Mouse (Mus musculus): ENCODE measurements around the gene Stab1. TPM values are rescaled to one million over a fixed set of nuclear protein-coding genes. Genes with fewer than 3 reads are reported as not detected.
A peak's percentile ranks its signal among the peaks of the same experiment; 100 is the strongest.

Gene Stab1
- total and polyA plus RNA-seq, 2 experiments from 2014 or later = 25.4 to 75.3 TPM

GRCm38 (mm10) chr14:31194891-31195513, 26.6 kb upstream of the Stab1 start:
- Histone ChIP-seq H3K9ac (replicated peaks; ENCODE audit: low read depth, low read length) (no peak overlapping the region), H3K36me3 (replicated peaks; ENCODE audit: control insufficient read depth, insufficient read depth, low read length) (peaks cover 46% of the 10 kb centered on the region), H3K4me1 (ENCODE audit: control insufficient read depth, insufficient read depth) (peaks cover 66% of the 10 kb centered on the region), H3K4me3 (ENCODE audit: low read depth, low read length) (no peak overlapping the region; the same call in 1 of the 2 replicates), H3K9me3 (replicated peaks; ENCODE audit: control insufficient read depth, low read length) (no peaks in the 10 kb centered on the region), H3K27ac (ENCODE audit: low read depth) (peak overlapping the region; percentile 83), H3K27me3 (ENCODE audit: control insufficient read depth, insufficient read depth, low read length) (no peaks in the 10 kb centered on the region), H3K4me2 (ENCODE audit: low read depth, low read length) (peak overlapping the region; percentile 42)
- 4% methylated on average over 14 of the region's 14 CpGs for WGBS
- peak; percentile 84 for DNase-seq (ENCODE audit: low spot score)
- peak; percentile 80; the same call in 1 of the 2 replicates for TF ChIP-seq EP300 (IDR thresholded peaks at IDR 0.05; ENCODE audit: low read depth)
- no peak for TF ChIP-seq CTCF (IDR thresholded peaks at IDR 0.05; ENCODE audit: low read depth)
- peak; percentile 74 for ATAC-seq (ENCODE audit: insufficient read depth, low read depth)

- DNase-seq (ENCODE audit: low spot score) (no peak), ATAC-seq (ENCODE audit: insufficient read depth, low read depth) (no peak)
- no peaks in the 10 kb centered on the region for H3K27me3 ChIP-seq (ENCODE audit: control insufficient read depth, insufficient read depth, low read length)
- TF ChIP-seq EP300 (IDR thresholded peaks at IDR 0.05; ENCODE audit: low read depth) (no peak), CTCF (IDR thresholded peaks at IDR 0.05; ENCODE audit: low read depth) (no peak)
- no peaks in the 10 kb centered on the region for H3K9me3 ChIP-seq (replicated peaks; ENCODE audit: control insufficient read depth, low read length)
- H3K36me3 ChIP-seq (replicated peaks; ENCODE audit: control insufficient read depth, insufficient read depth, low read length) = peaks cover 46% of the 10 kb centered on the region
- no peak overlapping the region for H3K9ac ChIP-seq (replicated peaks; ENCODE audit: low read depth, low read length)
- peak overlapping the region; percentile 83 for H3K27ac ChIP-seq (ENCODE audit: low read depth)
- WGBS = 53% methylated on average over 2 of the region's 2 CpGs
- peaks cover 66% of the 10 kb centered on the region for H3K4me1 ChIP-seq (ENCODE audit: control insufficient read depth, insufficient read depth)
- H3K4me3 ChIP-seq (ENCODE audit: low read depth, low read length) = no peak overlapping the region
- H3K4me2 ChIP-seq (ENCODE audit: low read depth, low read length) = no peak overlapping the region
Measured at GRCm38 (mm10) chr14:31194441-31194840, 26.0 kb upstream of the Stab1 start.

- no peak for DNase-seq (ENCODE audit: low spot score)
- peak overlapping the region; percentile 83 for H3K27ac ChIP-seq (ENCODE audit: low read depth)
- H3K9ac ChIP-seq (replicated peaks; ENCODE audit: low read depth, low read length) = no peak overlapping the region
- H3K4me3 ChIP-seq (ENCODE audit: low read depth, low read length) = no peak overlapping the region
- H3K36me3 ChIP-seq (replicated peaks; ENCODE audit: control insufficient read depth, insufficient read depth, low read length) = peaks cover 46% of the 10 kb centered on the region
- no peaks in the 10 kb centered on the region for H3K9me3 ChIP-seq (replicated peaks; ENCODE audit: control insufficient read depth, low read length)
- no peak for ATAC-seq (ENCODE audit: insufficient read depth, low read depth)
- H3K4me1 ChIP-seq (ENCODE audit: control insufficient read depth, insufficient read depth) = peaks cover 66% of the 10 kb centered on the region
- TF ChIP-seq CTCF (IDR thresholded peaks at IDR 0.05; ENCODE audit: low read depth) = no peak
- TF ChIP-seq EP300 (IDR thresholded peaks at IDR 0.05; ENCODE audit: low read depth) = no peak
- no peak overlapping the region for H3K4me2 ChIP-seq (ENCODE audit: low read depth, low read length)
- H3K27me3 ChIP-seq (ENCODE audit: control insufficient read depth, insufficient read depth, low read length) = no peaks in the 10 kb centered on the region
- 39% methylated on average over 7 of the region's 7 CpGs for WGBS
Measured at GRCm38 (mm10) chr14:31193791-31194190, 25.4 kb upstream of the Stab1 start.

DNA sequence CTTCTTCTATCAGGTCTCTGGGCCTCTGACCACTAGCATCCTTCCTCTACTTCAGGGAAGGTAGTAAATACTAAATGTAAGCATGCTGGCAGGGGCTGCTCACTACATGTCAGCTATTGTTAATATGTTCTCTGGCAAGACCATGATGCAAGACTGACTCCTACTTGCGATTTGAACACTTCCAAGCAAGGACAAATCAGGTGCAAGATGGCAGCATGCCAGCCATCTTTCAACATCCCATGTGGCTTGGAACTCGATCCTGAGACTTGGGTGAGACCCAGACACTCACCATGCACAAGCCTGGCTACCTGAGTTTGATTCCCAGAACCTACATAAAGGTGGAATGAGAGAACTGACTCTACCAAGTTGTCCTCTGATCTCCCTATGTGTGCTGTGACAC, 23.5 kb upstream of the Stab1 start:
- H3K4me3 ChIP-seq (ENCODE audit: low read depth, low read length) = no peak overlapping the region
- DNase-seq (ENCODE audit: low spot score) = no peak
- WGBS = 9% methylated on average over 2 of the region's 2 CpGs
- H3K9ac ChIP-seq (replicated peaks; ENCODE audit: low read depth, low read length) = no peak overlapping the region
- TF ChIP-seq EP300 (IDR thresholded peaks at IDR 0.05; ENCODE audit: low read depth) (no peak), CTCF (IDR thresholded peaks at IDR 0.05; ENCODE audit: low read depth) (no peak)
- no peaks in the 10 kb centered on the region for H3K9me3 ChIP-seq (replicated peaks; ENCODE audit: control insufficient read depth, low read length)
- H3K4me2 ChIP-seq (ENCODE audit: low read depth, low read length) = no peak overlapping the region
- H3K27ac ChIP-seq (ENCODE audit: low read depth) = peak overlapping the region; percentile 40; the same call in 1 of the 2 replicates
- no peak for ATAC-seq (ENCODE audit: insufficient read depth, low read depth)
- H3K36me3 ChIP-seq (replicated peaks; ENCODE audit: control insufficient read depth, insufficient read depth, low read length) = peaks cover 63% of the 10 kb centered on the region
- H3K4me1 ChIP-seq (ENCODE audit: control insufficient read depth, insufficient read depth) = peaks cover 60% of the 10 kb centered on the region
- H3K27me3 ChIP-seq (ENCODE audit: control insufficient read depth, insufficient read depth, low read length) = no peaks in the 10 kb centered on the region

DNA sequence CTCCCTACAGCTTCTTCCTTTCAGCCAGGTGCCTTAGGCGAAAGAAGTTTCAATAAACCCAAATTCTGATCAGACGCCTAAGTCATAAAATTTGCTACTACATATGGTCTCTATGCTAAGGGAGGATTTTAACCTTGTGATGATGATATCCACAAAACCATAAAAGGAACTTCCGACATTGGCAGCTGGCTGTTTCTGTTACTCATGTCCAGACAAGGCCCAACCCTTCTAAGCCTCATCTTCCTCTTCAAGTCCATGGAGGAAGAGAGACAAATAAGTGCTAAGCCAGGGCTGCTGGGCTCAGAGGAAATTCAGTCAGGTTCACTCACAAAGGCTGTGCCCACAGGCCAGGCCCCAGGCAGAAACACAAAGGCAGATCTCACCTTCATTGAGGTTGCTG, 20.9 kb upstream of the Stab1 start:
- Histone ChIP-seq H3K36me3 (replicated peaks; ENCODE audit: control insufficient read depth, insufficient read depth, low read length) (peaks cover 89% of the 10 kb centered on the region), H3K27me3 (ENCODE audit: control insufficient read depth, insufficient read depth, low read length) (no peaks in the 10 kb centered on the region), H3K27ac (ENCODE audit: low read depth) (peak overlapping the region; percentile 72; the same call in 1 of the 2 replicates), H3K4me3 (ENCODE audit: low read depth, low read length) (no peak overlapping the region), H3K9me3 (replicated peaks; ENCODE audit: control insufficient read depth, low read length) (no peaks in the 10 kb centered on the region), H3K4me1 (ENCODE audit: control insufficient read depth, insufficient read depth) (peaks cover 38% of the 10 kb centered on the region), H3K4me2 (ENCODE audit: low read depth, low read length) (no peak overlapping the region), H3K9ac (replicated peaks; ENCODE audit: low read depth, low read length) (no peak overlapping the region)
- DNase-seq (ENCODE audit: low spot score) (no peak), ATAC-seq (ENCODE audit: insufficient read depth, low read depth) (no peak)
- TF ChIP-seq EP300 (IDR thresholded peaks at IDR 0.05; ENCODE audit: low read depth) = no peak
- no peak for TF ChIP-seq CTCF (IDR thresholded peaks at IDR 0.05; ENCODE audit: low read depth)
- WGBS = 79% methylated on average over 3 of the region's 3 CpGs

DNA sequence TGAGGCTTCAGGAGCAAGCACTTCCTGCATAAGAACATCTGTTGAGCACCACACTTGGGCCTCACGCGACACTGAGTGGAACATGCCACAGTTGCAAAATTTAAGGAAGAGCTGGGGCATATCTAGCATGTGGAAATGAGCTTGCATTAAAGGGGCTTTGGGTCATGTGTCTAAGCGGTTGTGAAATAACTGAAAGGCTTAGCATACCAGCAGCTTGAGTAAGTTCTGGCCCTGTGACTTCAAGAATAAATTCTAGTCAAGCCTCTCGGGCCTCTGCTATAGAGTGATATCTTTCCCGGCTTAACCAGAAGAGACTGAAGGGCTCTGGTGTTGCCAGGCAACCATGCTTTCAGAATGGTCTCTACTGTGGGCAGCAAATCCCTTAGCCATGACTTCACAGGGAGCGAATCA, 20.3 kb upstream of the Stab1 start:
- no peak overlapping the region for H3K9ac ChIP-seq (replicated peaks; ENCODE audit: low read depth, low read length)
- H3K27me3 ChIP-seq (ENCODE audit: control insufficient read depth, insufficient read depth, low read length) = no peaks in the 10 kb centered on the region
- WGBS = 26% methylated on average over 6 of the region's 6 CpGs
- ATAC-seq (ENCODE audit: insufficient read depth, low read depth) = peak; percentile 43; the same call in 1 of the 2 replicates
- H3K4me3 ChIP-seq (ENCODE audit: low read depth, low read length) = no peak overlapping the region
- H3K9me3 ChIP-seq (replicated peaks; ENCODE audit: control insufficient read depth, low read length) = no peaks in the 10 kb centered on the region
- H3K4me2 ChIP-seq (ENCODE audit: low read depth, low read length) = no peak overlapping the region
- peaks cover 32% of the 10 kb centered on the region for H3K4me1 ChIP-seq (ENCODE audit: control insufficient read depth, insufficient read depth)
- peaks cover 95% of the 10 kb centered on the region for H3K36me3 ChIP-seq (replicated peaks; ENCODE audit: control insufficient read depth, insufficient read depth, low read length)
- DNase-seq (ENCODE audit: low spot score) = no peak
- H3K27ac ChIP-seq (ENCODE audit: low read depth) = peak overlapping the region; percentile 72
- no peak for TF ChIP-seq CTCF (IDR thresholded peaks at IDR 0.05; ENCODE audit: low read depth)
- no peak for TF ChIP-seq EP300 (IDR thresholded peaks at IDR 0.05; ENCODE audit: low read depth)

Measured in heart, postnatal 0 days (tissue).